Mouse (Mus musculus) MN1 (cell line): Measurements from ENCODE around the gene Pxmp4.
A peak's percentile ranks its signal among the peaks of the same experiment; 100 is the strongest.

ENCODE experiments used
- DNase-seq: peaks from one replicate; pipeline ENCODE4 v3.0.0-alpha.2; 2016; ENCODE audit warnings: low spot score

Pxmp4 gene

DNA sequence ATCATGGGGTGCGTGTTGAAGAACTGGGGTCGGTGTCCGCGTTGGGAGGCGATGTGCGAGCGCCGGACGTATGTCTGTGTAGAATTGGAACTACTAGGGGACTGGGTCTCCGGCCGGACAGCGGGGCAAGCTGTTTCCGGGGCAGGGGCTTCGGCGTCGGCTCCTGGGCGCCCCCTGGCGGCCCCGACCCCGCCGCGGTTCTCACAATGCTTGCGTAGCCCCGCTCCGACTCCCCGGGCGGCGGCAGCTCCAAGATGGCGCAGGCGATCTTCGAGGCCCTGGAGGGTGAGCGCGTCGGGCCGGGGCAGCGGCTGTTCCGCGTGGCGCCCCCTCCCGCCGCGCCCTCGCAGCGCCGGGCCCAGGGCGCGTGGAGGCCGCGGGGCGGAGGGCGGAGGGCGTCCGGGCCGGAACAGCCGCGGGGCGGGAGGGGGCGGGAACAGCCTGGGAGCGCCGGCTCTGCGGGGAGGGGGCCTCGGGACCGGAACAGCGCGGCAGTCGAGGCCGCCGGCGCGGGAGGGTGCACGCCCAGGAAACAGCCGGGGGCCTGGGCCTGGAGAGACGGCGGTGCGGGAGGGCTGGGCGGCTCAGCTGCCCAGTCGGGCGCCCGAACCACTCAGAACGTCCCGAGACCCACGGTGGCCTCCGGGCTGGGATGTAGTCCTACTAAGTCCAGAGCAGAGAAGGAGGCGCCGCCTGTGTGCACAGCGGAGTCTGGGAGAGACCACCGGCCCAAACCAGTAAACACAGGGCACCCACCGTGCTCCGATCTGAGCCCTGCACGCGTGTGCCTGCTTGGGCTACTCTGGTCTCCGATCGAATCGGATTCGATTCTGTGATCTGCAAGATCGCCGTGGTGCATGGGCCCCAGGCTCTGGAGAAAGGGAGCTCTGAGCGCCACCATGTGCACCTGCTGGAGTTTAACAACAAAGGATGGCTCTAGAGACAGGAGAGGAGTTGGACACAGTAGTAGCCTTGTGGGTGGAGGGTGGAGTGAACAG, 9.9 kb upstream of the Pxmp4 start, which contains the start of the genes Zfp341 and 4930519P11Rik:
Gene Zfp341, plus strand, starts transcription at position 180 of the 998 bp plus-strand sequence.
Gene 4930519P11Rik, minus strand, starts transcription at position 320 of the 998 bp plus-strand sequence.
- peak; percentile 94 for DNase-seq

DNA sequence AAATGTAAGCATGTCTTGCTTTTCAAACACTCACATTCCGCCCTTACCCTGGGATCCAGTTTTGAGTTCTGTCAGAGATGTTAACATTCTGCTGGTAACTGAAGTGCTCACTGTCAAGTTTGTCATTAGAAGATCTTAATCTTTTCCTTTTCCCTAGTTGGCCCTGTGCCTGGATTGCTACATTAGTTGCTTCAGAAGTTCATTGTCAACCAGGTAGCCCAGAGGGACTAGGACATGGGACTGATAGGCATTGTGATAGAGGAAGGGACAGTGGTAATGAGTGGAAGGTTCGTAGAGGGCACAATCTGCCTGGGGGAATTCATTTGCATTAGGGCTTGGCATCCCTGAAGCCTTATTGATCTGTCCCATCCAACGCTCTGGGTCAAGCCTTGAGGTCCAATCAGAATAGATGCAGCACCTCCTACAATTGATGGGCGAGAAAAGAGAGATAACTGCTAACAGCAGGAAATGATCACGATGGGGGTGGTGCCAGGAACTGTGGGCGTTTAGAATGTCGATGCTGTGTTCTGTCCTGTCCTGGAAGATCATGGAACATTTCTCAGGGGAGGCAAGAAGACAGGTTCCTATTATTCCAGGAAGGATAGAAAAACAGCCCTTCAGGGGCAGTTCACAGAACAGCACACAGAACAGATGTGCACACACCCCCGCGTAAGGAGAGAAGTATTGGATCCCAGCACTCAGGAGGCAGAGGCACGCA, 5.7 kb upstream of the Pxmp4 start:
- no peak for DNase-seq

DNA sequence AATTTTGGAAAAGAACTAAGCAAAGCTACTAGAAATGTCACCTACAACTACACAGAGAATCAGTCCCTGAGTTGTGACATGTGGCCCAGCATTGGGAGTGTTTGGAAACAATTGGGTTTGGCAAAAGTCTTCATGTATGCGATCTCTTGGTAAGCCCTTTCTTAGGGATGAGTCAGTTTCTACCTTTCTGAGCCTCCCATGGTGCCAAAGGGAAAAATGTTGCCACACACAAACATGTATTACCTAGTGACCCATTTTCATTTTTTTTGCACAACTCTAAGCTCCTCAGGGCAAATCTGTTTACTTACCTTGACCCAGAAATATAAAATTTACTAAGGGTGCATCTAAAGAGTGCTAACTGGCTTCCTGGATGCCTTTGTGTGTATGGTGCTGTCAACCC, 3.5 kb upstream of the Pxmp4 start:
- DNase-seq = no peak

DNA sequence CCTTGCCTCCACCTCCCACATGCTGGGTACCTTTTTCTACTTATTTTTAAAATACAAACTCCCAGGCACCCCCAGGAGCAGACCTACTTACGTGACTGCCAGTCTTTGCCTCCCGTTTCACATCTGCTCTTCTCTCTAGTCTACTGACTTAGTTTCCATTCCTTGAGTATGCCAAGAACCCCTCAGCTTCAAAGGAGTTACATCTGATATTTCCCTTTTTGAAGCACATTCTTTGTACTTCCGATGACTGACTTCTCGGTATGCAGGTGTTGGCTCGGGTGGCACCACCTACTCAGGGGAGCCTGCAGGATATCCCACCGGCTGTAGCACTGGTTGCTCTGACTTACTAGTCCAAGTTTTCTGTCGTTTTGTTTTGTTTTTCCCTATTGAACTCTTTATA, 648 bp upstream of the Pxmp4 start:
- no peak for DNase-seq

DNA sequence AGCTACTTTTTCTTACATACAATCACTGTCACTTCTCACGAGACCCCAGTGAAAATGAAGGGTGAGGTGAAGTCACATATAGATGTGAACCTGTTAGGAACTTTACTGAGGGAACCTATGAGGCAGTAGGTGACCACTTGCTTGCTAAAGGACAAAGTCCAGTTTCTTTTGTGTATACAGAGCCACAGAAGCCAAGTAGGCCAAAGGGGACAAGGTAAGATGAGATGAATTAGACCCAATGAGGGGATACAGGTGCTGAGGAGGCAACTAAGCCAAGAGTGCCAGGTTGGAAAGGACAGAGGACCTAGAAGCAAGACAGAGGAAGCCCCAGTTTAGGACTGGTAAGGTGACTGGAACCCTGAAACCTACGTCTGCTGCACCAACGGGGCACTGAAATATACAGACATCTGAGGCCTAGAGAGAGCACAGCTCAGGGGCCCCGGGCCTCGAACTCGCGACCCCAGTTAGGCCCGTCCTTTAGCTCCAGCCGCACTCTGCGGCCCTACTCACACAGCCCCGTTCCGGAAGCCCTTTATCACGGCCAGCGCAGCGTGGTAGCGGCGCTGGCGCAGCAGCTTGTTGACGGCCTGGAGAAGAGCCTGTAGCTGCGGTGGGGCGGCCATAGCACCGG, 386 bp downstream of the Pxmp4 start:
- no peak for DNase-seq

DNA sequence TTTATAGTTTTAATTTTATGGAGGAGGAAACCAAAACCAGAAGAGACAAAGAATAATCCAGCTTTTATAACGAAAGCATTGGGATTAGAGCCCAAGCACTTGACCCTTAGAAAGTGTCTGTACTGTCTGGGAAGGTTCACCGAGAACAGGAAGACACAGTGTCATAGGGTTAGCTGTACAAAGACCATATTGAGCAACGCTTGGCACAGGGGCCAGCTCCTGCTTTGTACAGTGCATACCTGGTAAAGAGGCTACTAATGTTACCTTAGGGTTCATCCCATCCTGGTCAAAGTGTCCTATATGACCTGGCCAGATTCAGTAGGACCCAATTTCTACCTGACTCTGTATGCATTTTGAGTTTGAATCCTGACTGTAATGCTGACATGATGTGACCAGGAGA, 2.2 kb downstream of the Pxmp4 start:
- no peak for DNase-seq

DNA sequence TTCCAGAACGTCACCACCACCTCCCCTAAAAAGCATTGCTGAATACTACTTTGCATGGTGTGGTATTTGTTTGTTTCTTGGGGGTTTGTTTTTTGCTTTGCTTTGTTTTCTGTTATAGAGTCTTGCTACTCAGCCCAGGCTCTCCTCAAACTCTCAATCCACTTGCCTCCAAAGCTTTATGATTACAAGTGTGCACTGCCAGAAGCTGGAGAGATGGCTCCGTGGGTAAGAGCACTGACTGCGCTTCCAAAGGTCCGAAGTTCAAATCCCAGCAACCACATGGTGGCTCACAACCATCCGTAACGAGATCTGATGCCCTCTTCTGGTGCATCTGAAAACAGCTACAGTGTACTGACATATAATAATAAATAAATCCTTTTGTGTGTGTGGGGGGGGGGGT, 2.9 kb downstream of the Pxmp4 start:
- no peak for DNase-seq

DNA sequence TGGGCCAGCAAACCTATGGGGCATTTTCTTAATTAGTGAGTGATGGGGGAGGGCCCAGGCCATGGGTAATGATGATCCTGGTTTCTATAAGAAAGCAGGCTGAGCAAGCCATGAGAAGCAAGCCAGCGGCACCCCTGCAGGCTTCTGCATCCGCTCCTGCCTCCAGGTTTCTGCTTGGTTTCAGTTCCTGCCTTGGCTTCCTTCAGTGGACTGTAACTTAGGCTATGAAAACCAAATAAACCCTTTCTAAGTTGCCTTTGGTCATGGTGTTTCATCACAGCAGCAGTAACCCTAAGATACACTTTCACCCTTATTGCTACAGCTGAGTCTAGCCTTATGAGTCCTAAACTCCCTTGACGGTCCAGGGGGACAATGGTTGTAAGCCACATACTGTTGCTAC, 6.1 kb downstream of the Pxmp4 start:
- no peak for DNase-seq

DNA sequence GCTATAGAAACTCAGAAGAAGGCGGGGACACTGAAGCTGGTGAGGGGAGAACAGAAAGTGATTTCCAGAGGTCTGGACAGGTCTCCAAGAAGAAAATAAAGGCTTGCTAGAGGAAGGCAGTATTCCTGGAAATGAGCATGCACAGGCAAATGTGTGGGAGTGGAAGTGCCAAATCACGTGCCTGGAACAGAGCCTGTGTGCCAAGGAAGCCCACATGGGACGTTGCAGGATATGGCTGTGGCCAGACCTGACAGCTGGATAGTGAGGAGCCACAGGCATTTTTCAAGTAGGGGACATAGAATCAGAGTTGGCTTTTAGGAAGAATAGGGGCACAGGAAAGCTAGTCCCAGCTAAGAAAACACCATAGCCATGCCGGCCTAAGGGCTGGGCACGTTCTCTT, 7.7 kb downstream of the Pxmp4 start:
- no peak for DNase-seq

DNA sequence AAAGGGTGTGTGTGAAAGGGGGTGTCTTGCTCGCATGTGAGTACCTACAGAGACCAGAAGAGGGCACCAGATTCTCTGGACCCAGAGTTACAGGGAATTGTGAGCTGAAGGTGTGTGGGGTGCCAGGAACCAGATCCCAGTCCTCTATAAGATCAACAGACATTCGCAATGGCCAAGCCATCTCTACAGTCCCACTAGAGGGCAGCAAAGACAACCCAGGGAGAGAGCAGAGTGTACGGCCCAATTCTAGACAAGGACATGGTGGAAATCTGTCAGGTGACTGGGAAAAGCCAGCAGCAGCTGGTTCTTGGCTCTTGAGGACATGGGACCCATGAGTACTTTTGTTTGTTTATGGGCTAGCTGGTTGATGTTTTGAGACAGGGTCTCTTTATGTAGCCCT, 10.5 kb downstream of the Pxmp4 start:
- no peak for DNase-seq

DNA sequence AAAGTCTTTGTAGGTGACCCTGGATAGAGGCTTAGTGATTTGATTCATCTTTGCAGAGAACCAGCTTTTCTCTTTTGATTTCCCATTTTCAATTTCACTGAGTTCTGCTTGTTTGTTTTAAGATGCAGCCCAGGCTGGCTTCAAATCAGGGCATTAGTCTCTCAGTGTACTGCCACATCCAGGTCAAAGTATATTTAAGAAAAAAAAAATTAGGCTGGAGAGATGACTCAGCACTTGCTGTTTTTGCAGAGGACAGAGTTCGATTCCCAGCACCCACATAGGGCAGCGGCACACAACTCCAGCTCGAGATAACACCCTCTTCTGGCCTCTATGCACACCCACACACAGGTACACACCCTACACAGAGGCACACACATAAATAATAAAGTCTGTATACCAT, 12.3 kb downstream of the Pxmp4 start:
- no peak for DNase-seq

DNA sequence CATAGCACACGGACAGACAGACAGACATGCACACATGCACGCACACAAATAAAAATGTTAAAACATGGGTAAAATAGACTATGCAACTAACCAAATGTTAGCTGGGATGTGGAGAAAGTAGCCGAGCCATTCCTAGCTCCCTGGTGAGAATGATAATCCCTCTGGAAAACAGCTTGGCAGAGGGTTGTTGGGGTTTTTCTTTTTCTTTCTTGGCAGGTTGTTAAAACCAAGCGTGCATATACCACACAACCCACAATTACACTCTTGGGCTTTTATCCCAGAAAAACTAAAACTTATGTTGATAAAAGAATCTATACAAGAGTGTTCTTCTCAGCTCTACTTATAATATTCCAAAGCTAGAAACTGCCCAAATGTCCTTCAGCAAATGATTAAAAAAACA, 14.5 kb downstream of the Pxmp4 start:
- DNase-seq = no peak

DNA sequence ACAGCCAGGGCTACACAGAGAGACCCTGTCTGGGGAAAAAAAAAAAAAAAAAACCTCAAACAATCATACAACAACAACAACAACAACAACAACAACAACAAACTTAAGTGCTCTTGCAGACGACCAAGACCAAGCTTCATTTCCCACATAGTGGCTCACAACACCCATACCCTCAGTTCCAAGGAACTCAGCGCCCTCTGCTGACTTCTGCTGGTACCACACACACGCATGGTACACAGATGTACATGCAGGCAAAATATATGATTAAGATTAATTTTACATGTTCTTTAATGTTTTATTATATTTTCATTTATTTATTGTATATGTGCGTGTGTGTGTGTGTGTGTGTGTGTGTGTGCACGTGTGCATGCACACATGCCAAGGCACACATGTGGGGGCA, 17.1 kb downstream of the Pxmp4 start:
- DNase-seq = no peak

DNA sequence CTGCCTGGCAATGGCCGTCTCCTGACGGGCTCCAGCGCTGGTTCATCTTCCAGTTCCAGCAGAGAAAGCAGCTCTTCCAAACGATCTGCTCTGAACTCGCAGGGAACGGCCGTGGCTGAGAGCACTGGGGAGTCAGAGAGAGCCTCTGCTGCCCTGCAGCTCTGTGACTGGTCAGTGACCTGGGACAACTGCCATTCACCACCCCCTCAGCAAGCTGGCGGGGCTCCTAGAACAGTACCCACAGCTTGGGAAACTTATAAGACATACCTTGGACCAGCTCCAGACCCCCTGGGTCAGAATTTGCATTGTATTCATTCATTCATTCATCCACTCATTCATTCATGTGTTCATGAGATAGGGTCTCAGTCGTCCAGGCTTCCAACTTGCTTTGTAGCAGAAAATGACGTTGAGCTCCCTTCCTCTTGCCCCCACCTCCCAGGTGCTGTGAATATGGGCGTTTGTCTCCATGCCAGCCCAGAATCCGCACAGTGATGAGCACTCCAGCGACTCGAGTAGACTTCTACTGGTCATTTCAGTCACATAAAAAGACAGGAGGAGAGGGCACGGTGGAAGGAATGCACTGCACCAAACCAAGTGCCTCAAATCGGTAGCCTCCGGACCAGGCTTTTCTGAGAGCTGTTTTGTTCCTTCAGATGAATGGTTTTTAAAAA, 18.4 kb downstream of the Pxmp4 start:
- no peak for DNase-seq

DNA sequence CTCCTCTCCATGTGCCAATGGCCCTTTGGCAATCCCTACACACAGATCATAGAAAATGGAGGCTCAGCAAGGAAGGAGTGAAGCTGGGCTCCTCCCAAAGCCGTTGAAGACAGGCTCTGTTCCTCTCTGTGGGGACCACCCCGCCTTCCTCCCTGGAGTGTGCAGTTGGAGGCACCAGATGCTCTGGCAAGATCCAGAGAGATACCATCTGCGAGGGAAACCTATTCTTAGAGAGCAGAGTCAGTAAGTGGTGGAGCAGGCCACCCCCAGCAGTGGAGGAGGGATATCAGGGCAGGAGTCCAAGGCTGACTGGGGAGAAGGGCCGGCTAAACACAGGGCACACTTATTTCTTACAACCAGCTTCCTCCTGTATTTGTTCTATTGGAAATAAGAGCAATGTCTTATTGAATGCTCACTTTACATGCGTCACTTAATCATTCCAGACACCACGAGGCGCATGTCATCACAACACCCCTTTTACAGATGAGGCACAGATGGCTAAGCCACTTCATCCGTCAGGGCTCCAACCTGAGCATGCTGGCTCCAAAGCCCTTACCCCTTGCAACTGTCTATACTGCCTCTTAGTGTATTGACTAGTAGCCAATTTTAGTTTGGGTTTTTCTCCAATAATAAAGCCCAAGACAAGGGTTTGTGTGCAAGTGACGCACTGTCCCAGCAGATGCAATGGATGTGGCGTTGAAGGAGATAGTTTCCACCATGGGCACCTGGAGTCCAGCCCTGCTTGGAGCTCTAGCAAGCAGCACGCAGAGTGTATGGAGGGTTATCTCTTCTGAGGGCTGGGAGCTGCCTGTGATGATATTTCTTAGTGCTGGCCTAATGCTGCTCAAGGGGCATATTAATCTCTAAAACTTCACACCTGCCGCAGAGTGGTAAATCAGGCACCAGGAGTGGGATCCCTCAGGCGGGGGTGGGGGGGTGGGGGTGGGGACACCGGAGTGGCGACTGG, 19.3 kb downstream of the Pxmp4 start:
- DNase-seq = peak; percentile 91

DNA sequence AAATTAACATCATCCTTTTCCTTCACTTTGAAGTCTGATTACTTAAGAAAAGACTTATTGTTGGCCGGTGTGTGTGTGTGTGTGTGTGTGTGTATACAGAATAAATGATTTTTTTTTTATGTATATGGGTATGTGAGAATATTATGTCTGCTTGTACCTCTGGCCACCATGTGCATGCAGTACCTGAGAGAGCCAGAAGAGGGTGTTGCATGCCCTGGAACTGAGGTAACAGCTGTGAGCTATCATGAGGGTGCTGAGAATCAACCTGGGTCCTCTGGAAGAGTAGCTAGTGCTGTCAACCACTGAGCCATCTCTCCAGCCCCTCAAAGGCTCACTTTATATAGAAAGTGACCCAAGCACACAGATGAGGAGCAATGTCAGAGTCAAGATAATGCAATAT, 22.1 kb downstream of the Pxmp4 start:
- no peak for DNase-seq

DNA sequence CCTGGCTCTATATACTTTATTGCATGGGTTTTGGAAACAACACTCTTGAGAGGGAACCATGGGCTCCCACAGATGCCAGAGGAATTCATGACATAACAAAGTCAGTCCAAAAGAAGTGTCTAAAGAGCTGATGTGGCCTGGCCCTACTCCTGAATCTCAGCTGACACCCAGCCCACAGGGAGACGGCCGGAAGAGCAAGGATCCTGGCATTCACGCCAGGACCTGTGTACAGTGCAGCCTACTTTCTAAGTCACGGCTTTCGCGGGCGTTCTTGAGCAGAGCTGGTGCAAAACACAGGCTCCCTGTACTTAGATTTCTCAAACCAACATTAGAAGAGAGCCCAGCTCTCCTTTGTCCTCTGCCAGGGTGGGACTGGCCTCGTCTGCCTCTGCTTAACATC, 22.9 kb downstream of the Pxmp4 start:
- no peak for DNase-seq

DNA sequence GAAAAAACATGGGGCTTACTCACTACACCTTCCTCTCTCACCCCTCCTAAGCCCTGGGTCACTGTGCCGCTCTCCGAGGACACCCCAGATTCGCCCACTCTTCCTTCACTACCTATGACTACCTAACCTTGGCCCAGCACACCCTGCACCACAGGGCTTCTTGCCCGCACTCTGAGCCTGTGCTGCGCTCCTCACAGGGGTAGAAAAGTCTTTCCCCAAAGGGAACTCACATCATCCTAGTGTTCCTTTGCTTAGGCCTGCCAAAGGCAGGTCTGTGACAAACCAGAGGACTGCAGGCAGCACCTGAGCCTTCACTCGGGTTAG, 25.8 kb downstream of the Pxmp4 start:
- no peak for DNase-seq

DNA sequence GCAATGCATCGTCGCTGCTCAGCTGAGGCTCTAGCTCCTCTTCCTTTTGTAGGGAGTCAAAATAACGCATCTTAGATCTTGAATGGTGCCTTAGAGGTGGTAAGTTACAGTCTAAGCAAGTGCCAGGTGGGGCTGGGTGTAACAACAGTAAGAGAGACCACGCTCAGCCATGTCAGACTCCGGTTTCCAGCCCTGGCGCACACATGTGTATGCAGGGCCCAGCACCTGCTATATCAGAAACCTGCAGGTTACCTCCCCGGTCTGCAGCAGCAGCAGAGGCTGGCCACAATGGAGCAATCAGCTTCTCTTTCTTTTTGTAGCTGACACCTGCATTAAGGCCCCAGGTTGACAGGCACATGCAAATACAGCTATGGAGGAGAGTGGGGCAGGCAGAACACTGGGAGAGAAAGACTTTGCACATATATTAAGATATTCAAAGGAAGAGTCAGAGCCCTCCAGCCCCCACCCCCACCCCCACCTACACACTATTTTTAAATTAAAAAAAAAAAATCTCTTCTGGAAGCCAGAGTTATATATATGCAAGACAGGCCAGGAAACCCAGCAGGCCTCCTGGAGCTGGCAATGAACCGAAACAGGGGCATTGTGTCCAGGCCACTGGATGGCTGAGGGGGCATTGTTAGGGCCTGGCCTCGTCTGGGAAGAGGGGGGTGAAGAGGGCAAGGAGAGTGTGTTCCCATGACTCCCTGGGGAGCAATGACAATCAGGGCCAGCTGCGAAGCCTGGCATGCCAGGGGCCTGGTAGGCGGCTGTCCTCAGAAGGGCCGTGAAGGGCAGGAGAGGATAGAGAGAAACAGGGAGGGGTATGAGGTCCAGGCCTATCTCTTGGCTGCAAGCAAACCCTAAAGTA, 26.4 kb downstream of the Pxmp4 start:
- peak; percentile 48 for DNase-seq

DNA sequence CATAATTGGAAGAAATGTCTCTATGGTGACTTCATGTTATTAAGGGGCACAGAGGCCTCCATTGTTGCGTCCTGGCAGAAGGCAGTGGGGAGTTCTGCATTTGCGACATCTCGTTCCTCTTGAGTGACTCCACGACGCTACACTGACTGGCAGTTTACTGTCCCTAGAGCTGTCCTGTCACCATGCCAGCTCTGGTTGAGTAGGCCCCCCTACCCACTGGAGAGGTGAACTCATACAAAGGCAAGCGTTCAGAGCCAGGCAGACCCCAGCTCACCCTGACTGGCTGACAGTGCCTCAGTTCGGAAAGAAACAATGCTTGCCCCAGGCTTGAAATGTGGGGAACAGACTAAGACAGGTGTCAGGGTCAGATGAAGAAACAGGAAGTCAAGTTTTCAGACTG, 29.2 kb downstream of the Pxmp4 start:
- DNase-seq = no peak
